In the genomic region with DNA sequence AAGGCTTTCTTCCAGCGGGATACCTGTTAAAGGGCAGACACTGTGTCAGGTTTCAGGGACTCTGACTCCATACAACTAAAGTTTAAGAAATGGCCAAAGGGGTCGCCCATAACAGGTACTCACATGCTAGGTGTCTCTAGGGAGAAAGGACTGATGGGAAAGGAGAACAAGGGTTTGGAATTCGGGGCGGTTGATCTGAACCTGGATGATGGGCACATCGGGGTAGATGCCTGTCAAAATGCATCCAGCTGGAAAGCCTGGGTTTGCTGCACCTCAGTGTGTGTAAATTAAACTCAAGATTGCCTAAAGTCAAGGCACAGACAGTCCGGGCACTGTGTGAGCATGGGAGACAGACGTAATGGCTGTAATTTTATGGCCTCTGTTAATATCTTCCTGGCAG, we compare ENCODE assay signal across 9 mouse cellular contexts. TPM values are rescaled to one million over a fixed set of nuclear protein-coding genes. Genes with fewer than 3 reads are reported as not detected.
DNase-seq lines count a peak whose midpoint lies in the region; ATAC-seq and TF ChIP-seq lines count a peak whose summit lies in the region.
"Had no signal": no experiment of that assay in that cellular context is flagged by ENCODE, and none has a peak within 500 bp of the region (broad histone marks: within the 10 kb centered on the region; RNA-seq: fewer than 3 reads in every experiment).

No protein-coding gene starts in this region.

- H3K9ac ChIP-seq in heart, embryonic 15.5 days, result 0 out of 2 replicates have a peak overlapping the region, but pooled peaks have one; percentile 39
- H3K9ac ChIP-seq in ES-Bruce4 (ENCODE audit: low read depth, poor library complexity, severe bottlenecking), result peak overlapping the region; percentile 25; the same call in 1 of the 2 replicates
- peak overlapping the region; percentile 65 for H3K9ac ChIP-seq in forebrain, embryonic 16.5 days (replicated peaks; ENCODE audit: low read depth, low read length)
- no peak overlapping the region; the same call in 1 of the 2 replicates for H3K9ac ChIP-seq in liver, embryonic 16.5 days (ENCODE audit: low read depth, low read length)

- WGBS in heart, embryonic 15.5 days, result 25% methylated on average over 7 of the region's 7 CpGs
- 9% methylated on average over 7 of the region's 7 CpGs for WGBS in forebrain, embryonic 16.5 days
- 31% methylated on average over 7 of the region's 7 CpGs for WGBS in liver, embryonic 16.5 days (ENCODE audit: insufficient replicate concordance)

- no peak for TF ChIP-seq CTCF in ES-Bruce4 (IDR thresholded peaks at IDR 0.05; ENCODE audit: low read depth, low read length)

- TF ChIP-seq POLR2A in ES-Bruce4 (IDR thresholded peaks at IDR 0.05; ENCODE audit: insufficient read depth, low read length), result no peak

- H3K27me3 ChIP-seq in heart, embryonic 15.5 days, result no peaks in the 10 kb centered on the region
- H3K27me3 ChIP-seq in ES-Bruce4 (ENCODE audit: control insufficient read depth, insufficient read depth, low read length, poor library complexity, severe bottlenecking), result no peaks in the 10 kb centered on the region
- H3K27me3 ChIP-seq in forebrain, embryonic 16.5 days (replicated peaks; ENCODE audit: control insufficient read depth, insufficient read depth, low read length), result no peaks in the 10 kb centered on the region
- no peaks in the 10 kb centered on the region for H3K27me3 ChIP-seq in liver, embryonic 16.5 days (ENCODE audit: control insufficient read depth, insufficient read depth, low read depth, low read length)

- no peak for DNase-seq in heart, adult 18-20 months
- no peak for DNase-seq in spleen, postnatal 10 days (ENCODE audit: low spot score in 2 of 2)
- DNase-seq in gastrocnemius, postnatal 25 days, result no peak
- no peak for DNase-seq in frontal cortex, adult 2 months (ENCODE audit: extremely low spot score in 1 of 2, low spot score in 1 of 2)

- H3K4me2 ChIP-seq in heart, embryonic 15.5 days, result peak overlapping the region; percentile 62
- H3K4me2 ChIP-seq in forebrain, embryonic 16.5 days (ENCODE audit: low read length), result peak overlapping the region; percentile 66
- peak overlapping the region; percentile 81 for H3K4me2 ChIP-seq in liver, embryonic 16.5 days (ENCODE audit: low read depth, low read length)

- peaks cover 55% of the 10 kb centered on the region for H3K4me1 ChIP-seq in heart, embryonic 15.5 days (replicated peaks)
- peaks cover 13% of the 10 kb centered on the region for H3K4me1 ChIP-seq in ES-Bruce4 (ENCODE audit: control insufficient read depth, insufficient read depth, low read length)
- H3K4me1 ChIP-seq in forebrain, embryonic 16.5 days (replicated peaks; ENCODE audit: control insufficient read depth, insufficient read depth, low read length), result peaks cover 14% of the 10 kb centered on the region
- peaks cover 32% of the 10 kb centered on the region for H3K4me1 ChIP-seq in liver, embryonic 16.5 days (ENCODE audit: control insufficient read depth, low read depth, low read length)

- H3K9me3 ChIP-seq in heart, embryonic 15.5 days (replicated peaks), result no peaks in the 10 kb centered on the region
- H3K9me3 ChIP-seq in ES-Bruce4 (replicated peaks; ENCODE audit: control insufficient read depth, insufficient read depth, low read length, poor library complexity, severe bottlenecking), result no peaks in the 10 kb centered on the region
- H3K9me3 ChIP-seq in forebrain, embryonic 16.5 days (ENCODE audit: control insufficient read depth, low read length), result no peaks in the 10 kb centered on the region
- H3K9me3 ChIP-seq in liver, embryonic 16.5 days (replicated peaks; ENCODE audit: control insufficient read depth, low read length), result no peaks in the 10 kb centered on the region

- peak overlapping the region; percentile 41 for H3K4me3 ChIP-seq in heart, embryonic 15.5 days
- H3K4me3 ChIP-seq in ES-Bruce4 (ENCODE audit: low read depth, low read length), result peak overlapping the region; percentile 15
- peak overlapping the region; percentile 36 for H3K4me3 ChIP-seq in forebrain, embryonic 16.5 days (replicated peaks; ENCODE audit: low read length)
- H3K4me3 ChIP-seq in liver, embryonic 16.5 days (ENCODE audit: low read depth, low read length), result peak overlapping the region; percentile 52

- no peaks in the 10 kb centered on the region for H3K36me3 ChIP-seq in heart, embryonic 15.5 days
- no peaks in the 10 kb centered on the region for H3K36me3 ChIP-seq in ES-Bruce4 (ENCODE audit: control insufficient read depth, insufficient read depth, low read length, poor library complexity, severe bottlenecking)
- no peaks in the 10 kb centered on the region for H3K36me3 ChIP-seq in forebrain, embryonic 16.5 days (ENCODE audit: control insufficient read depth, insufficient read depth)
- no peaks in the 10 kb centered on the region for H3K36me3 ChIP-seq in liver, embryonic 16.5 days (ENCODE audit: control insufficient read depth, insufficient read depth)

- ATAC-seq in heart, embryonic 15.5 days (replicated peaks; ENCODE audit: insufficient number of reproducible peaks, insufficient read depth, low FRiP score, low read depth), result no peak
- ATAC-seq in forebrain, embryonic 16.5 days, result peak; percentile 16; the same call in 1 of the 2 replicates
- no peak for ATAC-seq in liver, embryonic 16.5 days (ENCODE audit: low read depth)

- no peak overlapping the region for H3K27ac ChIP-seq in heart, embryonic 15.5 days
- peak overlapping the region; percentile 78 for H3K27ac ChIP-seq in ES-Bruce4 (ENCODE audit: insufficient read depth, low read length)
- H3K27ac ChIP-seq in forebrain, embryonic 16.5 days (ENCODE audit: low read length), result no peak overlapping the region; the same call in 1 of the 2 replicates
- no peak overlapping the region for H3K27ac ChIP-seq in liver, embryonic 16.5 days (ENCODE audit: low read length)

- TF ChIP-seq EP300 in ES-Bruce4 (IDR thresholded peaks at IDR 0.05; ENCODE audit: insufficient read depth, low read depth, low read length), result no peak

RNA-seq across cellular contexts. Expression of gene Dad1, which starts 25.4 kb away (rescaled TPM):
- 355 and 362 TPM in 2 replicates for polyA plus RNA-seq in heart, embryonic 15.5 days (2015; fragmentation: Nextera tagmentation; extraction: Ambion mirVana)
- 100 to 1,000 TPM; 107 to 112 TPM for total RNA-seq in heart, adult 18-20 months (2021)
- polyA plus RNA-seq in ES-Bruce4 (2011; ENCODE audit: insufficient read depth, insufficient read length, low read depth, missing spikeins), result 119 and 129 TPM in 2 replicates
- 290 and 292 TPM in 2 replicates for polyA plus RNA-seq in forebrain, embryonic 16.5 days (2015; fragmentation: Nextera tagmentation; extraction: Ambion mirVana)
- 205 and 226 TPM in 2 replicates for polyA plus RNA-seq in liver, embryonic 16.5 days (2015; fragmentation: Nextera tagmentation; extraction: Ambion mirVana)
- total RNA-seq in gastrocnemius, postnatal 25 days (2021), result 10 to 100 TPM; 61.6 to 75.4 TPM
- 204 and 283 TPM in 2 replicates for polyA plus RNA-seq in frontal cortex, adult 2 months (2012; rRNA removed)

RNA-seq across cellular contexts. Expression of gene Abhd4, which starts 25.5 kb away (rescaled TPM):
- 96.0 and 106 TPM in 2 replicates for polyA plus RNA-seq in heart, embryonic 15.5 days (2015; fragmentation: Nextera tagmentation; extraction: Ambion mirVana)
- total RNA-seq in heart, adult 18-20 months (2021), result 10 to 100 TPM; 38.2 to 43.4 TPM
- polyA plus RNA-seq in ES-Bruce4 (2011; ENCODE audit: insufficient read depth, insufficient read length, low read depth, missing spikeins), result 102 and 109 TPM in 2 replicates
- 50.2 and 55.1 TPM in 2 replicates for polyA plus RNA-seq in forebrain, embryonic 16.5 days (2015; fragmentation: Nextera tagmentation; extraction: Ambion mirVana)
- 22.6 and 23.0 TPM in 2 replicates for polyA plus RNA-seq in liver, embryonic 16.5 days (2015; fragmentation: Nextera tagmentation; extraction: Ambion mirVana)
- total RNA-seq in gastrocnemius, postnatal 25 days (2021), result 10 to 100 TPM; 17.6 to 17.9 TPM
- polyA plus RNA-seq in frontal cortex, adult 2 months (2012; rRNA removed), result 57.3 and 71.9 TPM in 2 replicates

RNA-seq across cellular contexts. Expression of gene Olfr49, which starts 56.2 kb away (rescaled TPM):
- 0.03 TPM in 1 of 2 replicates, not detected in the other for polyA plus RNA-seq in heart, embryonic 15.5 days (2015; fragmentation: Nextera tagmentation; extraction: Ambion mirVana)
- not detected for total RNA-seq in heart, adult 18-20 months (2021)
- not detected in 2 replicates for polyA plus RNA-seq in ES-Bruce4 (2011; ENCODE audit: insufficient read depth, insufficient read length, low read depth, missing spikeins)
- polyA plus RNA-seq in forebrain, embryonic 16.5 days (2015; fragmentation: Nextera tagmentation; extraction: Ambion mirVana), result not detected in 2 replicates
- polyA plus RNA-seq in liver, embryonic 16.5 days (2015; fragmentation: Nextera tagmentation; extraction: Ambion mirVana), result not detected in 2 replicates
- not detected for total RNA-seq in gastrocnemius, postnatal 25 days (2021)
- not detected in 2 replicates for polyA plus RNA-seq in frontal cortex, adult 2 months (2012; rRNA removed)
- total RNA-seq: hematopoietic stem cell, adult 5-6 weeks had no signal
